Mouse (Mus musculus): ENCODE measurements at regions not wholly inside any gene's neighbourhood (a gene's known extent, or its start where the extent isn't known, plus 50 kb on each side); places are given as distances from the start of the nearest gene placed in this dataset.

DNA sequence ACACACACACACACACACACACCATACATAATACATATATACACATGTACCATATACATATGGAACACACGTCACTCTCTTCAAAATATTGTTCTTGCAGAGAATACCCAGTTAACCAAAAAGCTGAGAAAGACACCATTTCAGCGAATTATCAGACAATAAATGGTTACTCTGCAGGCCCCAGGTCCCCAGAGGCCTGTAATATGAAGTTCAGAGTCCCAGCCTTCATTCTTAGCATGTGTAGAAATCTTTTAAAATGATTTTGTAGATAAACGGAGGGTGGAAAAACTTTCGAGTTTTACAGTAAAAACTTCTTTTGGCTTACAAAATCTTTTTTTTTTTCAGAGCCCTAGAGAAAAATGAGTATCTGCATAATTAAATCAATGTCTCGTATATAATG is 58.7 kb upstream of the Sash1 start:
- H3K36me3 ChIP-seq (ENCODE audit: poor library complexity, severe bottlenecking) = no peaks in the 10 kb centered on the region
- H3K9ac ChIP-seq = no peak overlapping the region
- H3K4me2 ChIP-seq = no peak overlapping the region
- ATAC-seq = no peak
- 81% methylated on average over 5 of the region's 5 CpGs for WGBS
- H3K4me3 ChIP-seq = no peak overlapping the region
- no peak overlapping the region for H3K27ac ChIP-seq
- no peaks in the 10 kb centered on the region for H3K27me3 ChIP-seq
- H3K9me3 ChIP-seq (replicated peaks) = no peaks in the 10 kb centered on the region
- H3K4me1 ChIP-seq = no peaks in the 10 kb centered on the region

DNA sequence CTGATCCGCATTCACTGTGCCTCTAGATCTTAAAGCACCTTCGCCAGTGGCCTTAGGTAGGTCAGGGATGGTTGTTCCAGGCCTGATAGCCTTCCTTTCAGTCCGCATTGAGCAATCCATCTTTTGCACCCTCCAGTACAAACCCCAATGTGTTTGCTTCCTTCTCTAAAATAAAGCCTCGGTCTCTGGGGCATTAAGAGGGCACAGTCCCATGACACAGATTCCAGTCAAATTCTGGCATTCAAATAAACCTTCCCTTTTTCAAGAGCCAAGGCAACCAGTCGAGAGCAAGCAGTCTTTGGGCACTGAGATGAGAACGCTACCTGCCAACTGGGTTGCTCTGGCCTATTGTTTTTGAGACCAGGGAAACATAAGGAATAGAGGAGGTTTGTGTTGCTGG is 57.8 kb upstream of the Sash1 start:
- 91% methylated on average over 6 of the region's 6 CpGs for WGBS
- Histone ChIP-seq H3K36me3 (ENCODE audit: poor library complexity, severe bottlenecking) (no peaks in the 10 kb centered on the region), H3K4me3 (no peak overlapping the region), H3K9me3 (replicated peaks) (no peaks in the 10 kb centered on the region), H3K4me2 (no peak overlapping the region), H3K9ac (no peak overlapping the region), H3K27ac (no peak overlapping the region), H3K27me3 (no peaks in the 10 kb centered on the region), H3K4me1 (no peaks in the 10 kb centered on the region)
- no peak for ATAC-seq

DNA sequence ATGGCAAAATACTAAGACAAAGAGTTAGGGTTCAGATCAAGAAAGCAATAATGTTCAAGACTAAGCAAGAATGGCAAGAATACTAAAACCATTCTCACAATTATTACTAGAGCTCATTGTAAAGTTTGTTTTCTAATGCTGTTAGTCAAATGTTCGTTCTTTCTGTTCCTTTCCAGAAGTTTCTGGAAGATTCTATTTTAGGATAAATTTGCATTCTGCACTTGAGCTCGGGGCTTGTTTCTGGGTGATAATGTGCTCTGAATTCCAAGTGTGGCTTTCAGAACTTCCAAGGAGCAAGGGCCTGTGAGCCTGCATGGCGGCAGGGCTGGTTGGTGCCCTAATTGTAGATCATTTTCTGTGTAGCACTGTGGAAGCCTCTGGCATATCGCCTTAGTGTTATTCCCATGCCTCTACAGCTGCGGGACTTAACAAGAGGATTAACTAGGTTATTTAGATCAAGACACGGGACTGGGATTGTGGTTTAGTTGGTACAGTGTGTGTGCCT is 57.1 kb upstream of the Sash1 start:
- no peak overlapping the region for H3K4me3 ChIP-seq
- WGBS = 82% methylated on average over 6 of the region's 6 CpGs
- H3K27ac ChIP-seq = no peak overlapping the region
- no peaks in the 10 kb centered on the region for H3K36me3 ChIP-seq (ENCODE audit: poor library complexity, severe bottlenecking)
- H3K27me3 ChIP-seq = no peaks in the 10 kb centered on the region
- H3K4me1 ChIP-seq = no peaks in the 10 kb centered on the region
- no peak overlapping the region for H3K9ac ChIP-seq
- H3K4me2 ChIP-seq = no peak overlapping the region
- no peak for ATAC-seq
- H3K9me3 ChIP-seq (replicated peaks) = no peaks in the 10 kb centered on the region

DNA sequence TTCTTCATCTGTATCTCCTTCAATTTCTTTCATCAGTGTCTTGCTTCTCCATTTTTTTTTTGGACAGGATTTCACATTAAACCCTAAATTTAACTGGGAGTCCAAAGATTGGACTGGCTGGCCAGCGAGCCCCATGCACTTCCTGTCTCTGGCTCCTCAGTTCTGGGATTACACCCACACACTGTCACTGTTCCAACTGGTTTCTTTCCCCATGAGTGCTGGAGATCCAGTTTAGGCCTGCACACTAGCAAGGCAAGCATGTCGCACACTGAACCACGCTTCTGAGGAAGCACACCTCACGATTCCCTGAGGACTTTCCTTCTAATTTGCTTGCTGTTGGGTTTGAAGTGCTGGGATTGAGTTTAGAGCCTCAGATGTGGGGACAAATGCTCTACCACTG is 50.5 kb upstream of the Sash1 start:
- no peak overlapping the region for H3K4me3 ChIP-seq
- no peak for ATAC-seq
- 90% methylated on average over 4 of the region's 4 CpGs for WGBS

More for the DNA sequence above, 50.5 kb upstream of the Sash1 start:
- H3K36me3 ChIP-seq (ENCODE audit: poor library complexity, severe bottlenecking) = no peaks in the 10 kb centered on the region
- H3K4me2 ChIP-seq = no peak overlapping the region
- no peak overlapping the region for H3K27ac ChIP-seq
- H3K9ac ChIP-seq = no peak overlapping the region
- H3K4me1 ChIP-seq = no peaks in the 10 kb centered on the region
- H3K27me3 ChIP-seq = peaks cover 15% of the 10 kb centered on the region; the same call in 1 of the 2 replicates
- H3K9me3 ChIP-seq (replicated peaks) = no peaks in the 10 kb centered on the region

Data from forebrain, embryonic 13.5 days (tissue).